Mouse (Mus musculus) heart, adult 11 months (tissue): ENCODE measurements around the gene Gabrb3.
A peak's percentile ranks its signal among the peaks of the same experiment; 100 is the strongest.

Experiments
- DNase-seq: peaks from one replicate; pipeline ENCODE4 v3.0.0; 2022

Gabrb3 gene

GRCm38 (mm10) chr7:57419392-57419791 is at the start of gene Gabrb3:
Gene Gabrb3 (plus strand): TSS chr7:57419692.
- DNase-seq: peak; percentile 64

DNA sequence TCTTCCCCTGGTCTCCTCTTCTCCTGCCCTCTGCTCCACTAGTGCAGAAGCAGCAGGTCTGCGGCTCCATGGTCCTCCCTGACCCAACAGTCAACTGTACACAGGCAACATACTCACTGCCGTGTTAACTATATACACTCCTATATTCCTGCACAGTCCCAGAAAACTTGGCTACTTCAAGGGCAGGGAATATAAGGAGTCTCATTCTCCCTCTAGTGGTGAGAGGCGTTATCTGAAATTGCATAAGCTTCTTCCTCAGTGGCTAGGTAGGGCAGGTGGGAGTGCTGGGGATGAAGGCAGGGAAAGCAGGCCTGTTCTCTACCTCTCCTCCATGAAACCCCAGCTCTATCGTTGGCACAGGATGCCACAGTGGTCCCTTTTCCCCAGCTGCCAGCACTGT is 35.4 kb upstream of the Gabrb3 start:
- DNase-seq: peak; percentile 78

GRCm38 (mm10) chr7:57386517-57387340 is 32.8 kb upstream of the Gabrb3 start, which contains the start of gene Gabrg3:
Gene Gabrg3 (minus strand): TSS chr7:57387188.
- DNase-seq: no peak

DNA sequence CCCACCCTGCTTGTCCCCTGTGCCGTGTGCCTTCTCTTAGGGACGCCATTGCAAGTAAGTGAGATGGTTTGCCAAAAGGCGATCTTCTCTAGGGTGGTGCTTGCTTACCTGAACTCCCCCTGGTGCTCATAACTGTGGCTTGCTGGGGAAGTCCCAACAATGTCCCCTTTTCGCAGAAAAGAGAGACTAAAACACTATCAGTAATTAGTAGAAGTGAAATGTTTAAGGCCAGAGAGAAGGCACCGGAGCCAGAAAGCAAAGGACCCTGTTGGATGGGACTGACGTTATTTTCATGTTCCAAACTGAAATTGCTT is 32.2 kb upstream of the Gabrb3 start:
- DNase-seq: no peak

GRCm38 (mm10) chr7:57390046-57390445 is 29.4 kb upstream of the Gabrb3 start:
- DNase-seq: no peak

DNA sequence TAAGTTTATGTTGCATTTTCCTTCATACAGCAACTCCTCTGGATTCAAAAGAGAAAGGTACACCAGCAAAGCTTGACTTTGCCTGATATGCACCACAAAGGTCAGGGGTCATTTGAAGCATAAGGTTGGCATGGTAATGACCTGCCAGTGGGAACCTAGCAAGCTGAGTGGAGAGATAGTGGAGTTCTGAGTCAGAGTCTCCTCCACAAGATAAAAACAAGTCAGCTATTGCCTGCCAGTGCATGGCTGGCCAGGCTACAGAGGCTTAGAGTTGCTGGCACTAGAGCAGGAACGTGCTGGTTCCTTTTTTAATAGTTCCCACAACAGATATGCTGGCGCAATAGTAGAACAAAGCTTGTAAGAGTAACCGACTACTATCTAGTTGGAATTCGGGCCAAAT is 25.9 kb upstream of the Gabrb3 start:
- no peak for DNase-seq

DNA sequence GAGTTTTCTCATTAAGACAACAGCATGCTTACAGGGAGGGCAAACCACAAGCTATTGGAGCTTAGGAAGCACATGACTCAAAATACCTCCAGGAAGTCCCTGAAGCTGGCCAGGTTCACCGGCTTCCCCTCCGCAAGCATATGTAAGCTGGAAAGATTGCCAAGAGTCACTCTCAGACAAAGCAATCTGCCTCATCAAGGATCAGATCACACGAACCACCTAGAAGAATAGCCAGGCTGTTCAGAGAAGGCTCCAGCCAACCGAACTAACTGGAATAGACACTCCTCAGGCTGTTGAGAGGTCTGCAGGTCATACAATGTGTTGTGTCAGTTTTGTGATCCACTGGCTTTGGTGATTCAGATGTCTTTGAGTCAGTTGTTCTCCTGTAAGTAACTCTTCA is 8.3 kb upstream of the Gabrb3 start:
- peak; percentile 14 for DNase-seq

GRCm38 (mm10) chr7:57412896-57413295 is 6.6 kb upstream of the Gabrb3 start:
- peak; percentile 52 for DNase-seq

DNA sequence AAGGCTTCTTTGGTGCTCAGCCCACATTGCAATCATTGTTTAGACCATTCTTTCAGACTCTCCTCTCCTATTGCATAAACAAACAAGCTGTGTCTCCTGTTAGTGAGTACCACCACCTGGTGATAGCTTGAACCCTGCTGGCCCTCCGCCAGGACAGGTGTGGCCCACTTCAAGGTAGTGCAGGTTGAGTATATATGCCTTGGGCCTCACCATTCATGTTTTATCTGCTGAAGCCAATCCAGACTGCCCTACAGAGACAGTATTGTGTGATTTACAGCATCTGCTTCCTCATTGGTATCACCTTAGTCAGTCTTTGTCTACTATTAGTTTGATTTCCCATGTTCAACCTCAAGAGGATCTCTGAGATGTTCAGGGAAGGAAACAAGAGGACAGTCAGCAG is 1.6 kb downstream of the Gabrb3 start:
- DNase-seq: peak; percentile 68

DNA sequence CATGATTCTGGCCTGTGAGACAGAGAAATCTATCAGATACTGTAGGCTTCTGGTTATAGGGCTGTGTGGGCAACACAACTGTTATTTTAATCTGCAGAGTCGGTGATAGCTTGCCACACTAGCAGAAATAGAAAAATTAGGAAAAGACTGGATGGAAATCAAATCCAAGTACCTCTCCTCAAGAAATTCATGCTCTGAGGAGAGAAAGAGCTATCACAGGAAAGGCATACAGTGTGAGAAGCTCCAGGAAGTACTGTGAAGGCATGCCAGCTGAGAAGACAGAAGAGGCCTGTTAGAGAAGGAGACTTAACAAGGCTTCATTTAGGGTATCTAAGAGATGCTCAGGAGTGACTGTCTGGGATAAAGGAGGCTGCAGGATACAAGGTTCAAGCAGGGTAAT is 3.2 kb downstream of the Gabrb3 start:
- no peak for DNase-seq

GRCm38 (mm10) chr7:57448239-57448638 is 28.7 kb downstream of the Gabrb3 start:
- DNase-seq: no peak

GRCm38 (mm10) chr7:57460354-57460753 is 40.9 kb downstream of the Gabrb3 start:
- DNase-seq: no peak

DNA sequence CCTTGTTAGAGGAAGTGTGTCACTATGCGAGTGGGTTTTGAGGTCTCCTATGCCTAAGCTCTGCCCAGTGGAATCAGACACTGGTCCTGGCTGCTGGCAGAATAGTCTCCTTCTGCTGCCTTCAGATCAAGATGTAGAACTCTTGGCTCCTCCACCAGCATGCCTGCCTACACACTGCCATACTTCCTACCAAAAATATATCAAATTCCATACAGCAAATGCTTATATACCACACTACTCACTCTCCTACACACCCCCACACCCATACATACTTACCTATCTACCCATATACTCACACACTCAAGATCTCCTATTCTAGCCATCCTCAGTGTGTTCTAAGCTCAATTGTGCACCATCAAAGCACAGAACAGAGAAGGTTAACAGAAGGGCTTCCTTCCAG is 51.8 kb downstream of the Gabrb3 start:
- DNase-seq: peak; percentile 79

- DNase-seq: no peak
Measured at GRCm38 (mm10) chr7:57473811-57474525, 54.5 kb downstream of the Gabrb3 start.

DNA sequence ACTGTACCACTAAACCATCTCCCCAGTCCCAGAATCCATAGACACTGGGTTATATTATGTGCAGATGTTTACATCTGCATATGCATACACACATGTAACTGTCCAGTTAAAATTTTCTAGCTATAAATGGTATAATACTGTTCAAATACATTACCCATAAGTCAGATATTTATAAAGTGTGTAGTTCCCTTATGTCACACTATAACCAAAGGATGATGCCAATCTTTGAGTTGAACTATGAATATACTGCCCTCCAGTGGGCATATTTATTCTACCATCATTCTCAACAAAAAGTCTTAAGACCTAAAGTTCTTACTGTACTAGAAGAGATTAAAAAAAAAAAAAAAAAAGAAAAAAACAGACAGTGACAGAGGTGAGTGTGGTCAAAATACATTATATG is 63.4 kb downstream of the Gabrb3 start:
- no peak for DNase-seq

DNA sequence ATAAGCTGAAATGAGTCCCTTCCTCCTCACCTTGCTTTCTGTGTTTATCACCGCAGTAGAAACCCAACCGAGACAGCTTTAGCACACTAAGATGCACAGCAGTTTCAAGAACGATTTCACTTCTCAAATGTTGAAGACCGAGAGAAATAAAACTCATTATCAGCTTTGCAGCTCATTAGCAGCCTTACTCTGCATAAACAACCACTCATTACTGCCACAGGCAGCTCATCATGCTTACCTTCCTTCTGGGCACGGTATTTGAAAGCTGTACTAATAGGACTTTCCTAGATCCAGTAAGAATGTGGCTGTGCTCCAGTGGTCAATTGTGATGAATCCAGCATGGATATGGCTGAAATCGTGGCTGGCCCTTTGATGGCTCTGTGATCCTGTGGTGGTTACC is 67.4 kb downstream of the Gabrb3 start:
- no peak for DNase-seq

DNA sequence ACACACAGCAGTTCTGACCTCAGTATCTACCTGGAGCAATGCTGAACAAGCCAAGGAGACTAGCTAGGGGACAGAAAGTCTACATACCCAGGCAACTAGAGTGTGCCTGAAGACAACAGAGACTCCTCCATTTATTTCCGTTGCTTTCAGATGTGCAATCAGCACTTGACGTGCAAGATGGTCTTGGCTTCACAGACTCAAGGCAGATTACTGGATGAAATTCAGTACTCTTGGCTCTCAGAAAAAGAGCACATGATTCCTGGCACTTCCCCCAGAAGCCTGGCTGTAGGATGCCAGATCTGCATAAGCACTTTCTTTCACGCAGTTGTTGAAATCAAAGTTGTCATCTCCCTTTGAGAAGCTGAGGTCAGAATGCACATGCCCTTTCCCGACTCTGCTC is 72.3 kb downstream of the Gabrb3 start:
- no peak for DNase-seq

- no peak for DNase-seq
Measured at GRCm38 (mm10) chr7:57502809-57503208, 83.3 kb downstream of the Gabrb3 start.

DNA sequence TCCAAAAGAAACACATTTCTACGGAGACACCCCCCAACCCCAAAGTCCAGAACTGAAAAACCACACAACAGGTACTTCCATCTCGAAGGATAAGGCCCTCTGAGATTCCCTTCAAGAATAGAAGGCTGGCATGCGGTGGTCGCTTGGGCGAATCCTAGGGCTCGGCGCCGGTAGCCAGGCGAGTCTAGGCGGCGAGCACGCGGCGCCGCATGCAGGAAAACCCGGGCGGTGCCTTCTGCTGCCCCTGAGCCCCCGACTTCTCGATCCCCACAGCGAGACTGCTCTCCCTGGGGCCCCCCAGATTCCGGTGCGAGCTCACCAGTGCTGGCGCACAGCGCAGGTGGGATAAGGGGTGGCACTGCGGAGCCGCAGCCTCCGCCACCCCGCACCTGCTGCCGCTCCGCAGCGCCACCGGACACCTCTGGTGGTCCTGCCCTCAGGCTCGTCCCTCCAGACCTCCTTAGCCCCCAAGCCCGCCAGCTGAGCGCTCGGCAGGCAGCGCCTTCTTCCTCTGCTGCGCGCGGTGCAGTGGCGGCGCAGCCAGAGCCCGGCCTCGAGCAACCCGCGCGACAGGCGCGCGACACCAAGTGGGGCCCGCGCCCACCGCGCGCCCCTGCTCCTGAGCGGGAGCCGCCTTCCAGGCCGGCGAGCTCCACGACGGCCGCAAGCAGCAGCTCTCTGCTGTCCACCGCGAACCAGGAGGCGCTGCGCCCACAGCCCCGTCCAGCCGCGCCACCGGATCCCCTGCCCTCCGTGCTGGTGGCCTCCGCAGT is 89.6 kb downstream of the Gabrb3 start:
- DNase-seq: no peak

DNA sequence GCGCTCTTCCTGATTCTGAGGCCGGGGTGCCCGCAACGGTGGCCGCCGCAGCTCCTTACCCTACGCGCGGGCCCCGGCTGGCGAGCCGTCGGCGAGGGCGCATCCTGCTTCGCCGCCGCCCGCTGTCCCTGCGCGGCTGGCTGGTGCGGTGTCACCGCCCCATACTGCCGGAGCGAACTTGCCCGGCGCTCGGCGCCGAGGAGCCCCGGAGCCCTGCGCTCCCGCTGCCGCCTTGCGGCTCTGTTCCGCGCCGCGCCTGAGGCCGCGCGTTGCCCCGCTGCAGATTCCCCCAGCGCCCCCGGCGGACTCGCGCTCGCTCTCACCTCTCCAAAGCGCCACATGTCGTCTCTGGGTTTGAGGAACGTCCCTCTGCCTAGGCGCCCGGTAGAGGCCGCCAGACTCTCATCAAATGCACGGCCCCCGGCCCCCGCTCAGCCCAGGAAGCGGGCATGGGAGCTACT is 90.2 kb downstream of the Gabrb3 start, which contains the start of gene Gabra5:
Gabra5 (minus strand) TSS at position 379 of the 461 bp plus-strand sequence.
- DNase-seq: no peak

GRCm38 (mm10) chr7:57512955-57513354 is 93.5 kb downstream of the Gabrb3 start:
- no peak for DNase-seq

DNA sequence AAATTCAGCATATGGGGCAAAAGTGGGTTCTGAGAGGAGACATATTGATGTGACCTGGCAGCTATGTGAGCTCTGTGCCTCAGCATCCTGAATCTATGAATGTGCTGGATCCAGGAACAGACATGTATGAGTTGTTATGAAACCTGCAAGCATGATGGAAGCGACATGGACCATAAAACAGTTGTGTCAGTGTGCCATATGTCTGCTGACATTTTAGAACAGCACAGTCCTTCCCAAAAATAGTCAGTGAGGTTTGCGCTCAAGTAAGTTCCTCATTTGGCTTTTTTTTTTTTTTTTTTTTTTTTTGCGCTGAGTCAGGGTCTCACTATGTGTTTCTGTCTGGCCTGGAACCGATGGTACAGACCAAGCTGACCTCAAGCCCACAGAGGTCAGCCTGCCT is 110.0 kb downstream of the Gabrb3 start:
- DNase-seq: no peak

DNA sequence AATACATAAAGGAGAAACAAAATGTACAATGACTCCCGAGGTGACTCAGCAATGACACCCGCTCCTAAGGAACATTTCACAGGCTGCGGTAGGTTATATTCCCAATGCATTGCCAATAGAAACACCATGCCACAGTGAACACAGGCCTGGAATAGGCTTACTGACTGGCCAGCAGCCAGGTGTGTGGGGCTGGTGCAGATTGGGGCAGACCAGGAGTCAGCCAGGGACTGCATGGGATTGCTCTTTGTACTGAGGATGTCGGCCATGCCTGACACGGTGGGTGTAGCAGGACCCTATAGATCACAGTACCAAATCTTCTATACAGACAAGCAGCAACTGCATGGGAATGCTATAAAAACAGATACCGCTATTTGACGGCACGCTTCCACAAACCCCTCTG is 110.5 kb downstream of the Gabrb3 start:
- no peak for DNase-seq

GRCm38 (mm10) chr7:57532676-57533075 is 113.2 kb downstream of the Gabrb3 start:
- DNase-seq: no peak
